14 mouse cellular contexts compared by ENCODE assay signal in the genomic region with DNA sequence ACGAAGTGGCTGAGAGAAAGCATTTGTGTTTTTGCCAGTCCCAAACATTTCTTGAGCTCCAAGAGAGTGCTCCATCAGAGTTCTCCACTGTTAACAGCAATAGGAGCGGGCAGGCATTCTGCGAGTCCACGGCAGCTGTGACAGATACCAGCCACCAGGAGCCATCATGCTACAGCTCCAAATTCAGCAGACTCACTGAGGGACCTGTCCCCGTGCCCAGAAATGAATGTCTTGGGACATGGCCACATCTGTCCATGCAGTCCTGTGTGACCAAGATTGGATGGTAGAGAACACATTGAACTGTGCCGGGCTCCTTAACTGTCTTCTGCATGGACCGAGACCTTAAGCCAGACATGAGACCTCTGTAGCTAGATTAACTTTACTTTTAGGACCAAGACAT. TPM values are rescaled to one million over a fixed set of nuclear protein-coding genes. Genes with fewer than 3 reads are reported as not detected.
DNase-seq lines count a peak whose midpoint lies in the region; ATAC-seq and TF ChIP-seq lines count a peak whose summit lies in the region.
"Had no signal": no experiment of that assay in that cellular context is flagged by ENCODE, and none has a peak within 500 bp of the region (broad histone marks: within the 10 kb centered on the region; RNA-seq: fewer than 3 reads in every experiment).

No protein-coding gene starts in this region.

- 0 out of 2 replicates have a peak, but pooled peaks have one; percentile 12 for TF ChIP-seq CTCF in kidney, postnatal 0 days (IDR thresholded peaks at IDR 0.05; ENCODE audit: low read depth)

- DNase-seq in adrenal gland, postnatal 10 days: peak; percentile 37
- no peak for DNase-seq in adrenal gland, postnatal 4 days (ENCODE audit: low spot score in 2 of 2)
- no peak for DNase-seq in kidney, postnatal 0 days (ENCODE audit: low spot score)
- DNase-seq in kidney, postnatal 4 days: no peak
- DNase-seq in gastrocnemius, postnatal 25 days: peak; percentile 49
- DNase-seq in heart, postnatal 25 days (ENCODE audit: low spot score): peak; percentile 38
- DNase-seq in ovary, adult 18-20 months (ENCODE audit: low spot score): no peak
- no peak for DNase-seq in thymus, postnatal 4 days
- DNase-seq: kidney, adult 18-20 months; thymus, adult 2 months had no signal

- no peaks in the 10 kb centered on the region for H3K36me3 ChIP-seq in kidney, postnatal 0 days (ENCODE audit: insufficient read depth, low read length)
- H3K36me3 ChIP-seq: liver, embryonic 15.5 days; midbrain, embryonic 12.5 days had no signal

- no peaks in the 10 kb centered on the region for H3K9me3 ChIP-seq in kidney, postnatal 0 days (replicated peaks; ENCODE audit: low read length)
- H3K9me3 ChIP-seq: liver, embryonic 15.5 days; midbrain, embryonic 12.5 days had no signal

- no peaks in the 10 kb centered on the region for H3K4me1 ChIP-seq in kidney, postnatal 0 days (replicated peaks; ENCODE audit: insufficient read depth, low read length)
- H3K4me1 ChIP-seq: midbrain, embryonic 12.5 days had no signal

- no peak overlapping the region for H3K4me3 ChIP-seq in kidney, postnatal 0 days (replicated peaks; ENCODE audit: low read depth, low read length)
- H3K4me3 ChIP-seq: liver, embryonic 15.5 days; midbrain, embryonic 12.5 days had no signal

- no peak for ATAC-seq in kidney, postnatal 0 days (replicated peaks; ENCODE audit: low FRiP score, low read depth)
- ATAC-seq: Patski had no signal

- no peaks in the 10 kb centered on the region for H3K27me3 ChIP-seq in kidney, postnatal 0 days (ENCODE audit: insufficient read depth, low read length)
- H3K27me3 ChIP-seq: Patski had no signal

- 84% methylated on average over 7 of the region's 7 CpGs for WGBS in kidney, postnatal 0 days

- H3K9ac ChIP-seq in kidney, postnatal 0 days (ENCODE audit: low read depth, low read length): no peak overlapping the region
- H3K9ac ChIP-seq: hindbrain, embryonic 14.5 days; liver, embryonic 15.5 days; midbrain, embryonic 12.5 days had no signal

- H3K27ac ChIP-seq in kidney, postnatal 0 days: no peak overlapping the region
- H3K27ac ChIP-seq: hindbrain, embryonic 14.5 days; liver, embryonic 15.5 days; midbrain, embryonic 12.5 days had no signal

- H3K4me2 ChIP-seq in kidney, postnatal 0 days (ENCODE audit: low read length): no peak overlapping the region
- H3K4me2 ChIP-seq: hindbrain, embryonic 14.5 days; liver, embryonic 15.5 days; midbrain, embryonic 12.5 days had no signal

- intact Hi-C loops in heart, postnatal 25 days (cut with DNase I): loop anchor here (2.0 to 5.0 kb wide), 2 partner anchors 98 to 119 kb away; no protein-coding TSS in a partner anchor

RNA-seq across cellular contexts. Expression of a gene that starts 31.9 kb away (rescaled TPM):
- total RNA-seq in adrenal gland, postnatal 10 days (2021): 10 to 100 TPM; 24.4 to 26.7 TPM
- 10 to 100 TPM; 27.0 to 29.9 TPM for total RNA-seq in adrenal gland, postnatal 4 days (2021)
- polyA plus RNA-seq in kidney, postnatal 0 days (2015; fragmentation: Nextera tagmentation; extraction: Ambion mirVana): 51.9 and 52.0 TPM in 2 replicates
- total RNA-seq in gastrocnemius, postnatal 25 days (2021): 10 to 100 TPM; 21.2 to 25.8 TPM
- total RNA-seq in heart, postnatal 25 days (2021): 10 to 100 TPM; 35.9 to 43.0 TPM

Comparison
In these comparisons a context has a peak if more than half of its experiments do, and no peak if none do; other contexts are left out.
1. DNase-seq: peak in adrenal gland, postnatal 10 days (single experiment), gastrocnemius, postnatal 25 days (single experiment) and heart, postnatal 25 days (single experiment); none in adrenal gland, postnatal 4 days (0 of 2), kidney, postnatal 0 days (single experiment), kidney, postnatal 4 days (0 of 2), ovary, adult 18-20 months (single experiment) and thymus, postnatal 4 days (single experiment).